Mouse (Mus musculus): ENCODE measurements around the gene Hist1h2bb. TPM values are rescaled to one million over a fixed set of nuclear protein-coding genes. Genes with fewer than 3 reads are reported as not detected.
A peak's percentile ranks its signal among the peaks of the same experiment; 100 is the strongest.

Gene Hist1h2bb
- total and polyA plus RNA-seq, 3 experiments, result 3.2 to 2,278 TPM; not detected in 1

DNA sequence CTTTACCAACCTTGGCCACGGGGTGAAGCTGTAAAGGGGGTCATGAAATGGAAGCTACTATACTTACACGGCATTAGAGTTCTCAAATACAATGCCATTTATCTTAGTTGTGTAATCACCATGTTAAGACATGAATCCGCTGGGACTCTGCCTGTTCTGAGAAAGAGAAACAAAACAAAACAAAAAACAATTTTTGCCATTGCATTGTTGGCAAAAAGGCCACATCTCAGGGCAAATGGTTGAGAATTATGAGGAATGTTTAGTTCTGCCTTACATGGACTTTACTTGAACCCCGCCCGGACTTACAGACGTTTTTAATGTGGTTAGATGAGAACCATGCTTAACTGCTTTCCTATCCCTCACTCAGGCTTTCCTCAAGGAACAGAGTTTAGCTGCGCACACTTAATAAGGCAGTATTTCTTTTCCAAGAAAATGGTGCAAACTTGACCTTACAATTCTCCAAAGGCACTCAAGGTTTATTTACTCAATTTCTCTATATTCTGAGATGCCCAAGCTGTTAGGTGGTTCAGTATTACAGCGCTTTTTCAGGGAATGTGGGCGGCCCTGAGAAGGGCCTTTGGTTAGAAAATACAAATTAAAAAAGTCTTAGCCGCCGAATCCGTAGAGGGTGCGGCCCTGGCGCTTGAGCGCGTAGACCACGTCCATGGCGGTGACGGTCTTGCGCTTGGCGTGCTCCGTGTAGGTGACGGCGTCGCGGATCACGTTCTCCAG, 13.9 kb downstream of the Hist1h2bb start:
- Histone ChIP-seq H3K27me3 (ENCODE audit: control insufficient read depth in 1 of 2, insufficient read depth in 2 of 2, low read length in 2 of 2) (no peaks in the 10 kb centered on the region), H3K36me3 (ENCODE audit: control insufficient read depth in 1 of 2, insufficient read depth in 2 of 2, low read length in 2 of 2) (peaks cover 0 to 42% of the 10 kb centered on the region in 2 experiments; a peak in 2 of 4 replicates), H3K4me1 (ENCODE audit: control insufficient read depth in 1 of 2, insufficient read depth in 2 of 2, low read length in 2 of 2) (peaks cover 0 to 16% of the 10 kb centered on the region in 2 experiments; a peak in 2 of 4 replicates), H3K4me3 (ENCODE audit: control insufficient read depth in 1 of 2, insufficient read depth in 1 of 2, low read depth in 2 of 2, low read length in 2 of 2) (peak overlapping the region; percentile 1 to 27; a peak in 3 of 4 replicates), H3K9ac (ENCODE audit: control insufficient read depth, low read depth, low read length, poor library complexity, severe bottlenecking) (peak overlapping the region; percentile 81), H3K27ac (ENCODE audit: control insufficient read depth, low read depth, low read length) (peak overlapping the region; percentile 97), H3K9me3 (replicated peaks; ENCODE audit: insufficient read depth, low read length) (no peaks in the 10 kb centered on the region), H3K79me2 (ENCODE audit: control insufficient read depth, insufficient read depth, low read length, poor library complexity) (no peaks in the 10 kb centered on the region; the same call in 1 of the 2 replicates)
- TF ChIP-seq POLR2A (IDR thresholded peaks at IDR 0.05; ENCODE audit: control insufficient read depth in 1 of 2, insufficient read depth in 1 of 2, low read depth in 1 of 2, low read length in 2 of 2, poor library complexity in 1 of 2) (peak; percentile 82 to 92; a peak in 3 of 4 replicates), CTCF (IDR thresholded peaks at IDR 0.05 in 2 of 3, conservative IDR thresholded peaks at IDR 0.05 in 1 of 3; ENCODE audit: control insufficient read depth in 1 of 3, insufficient read depth in 1 of 3, low read depth in 2 of 3, low read length in 3 of 3, poor library complexity in 1 of 3, severe bottlenecking in 1 of 3) (peak in 1 of 3 experiments; percentile 6; a peak in 1 of 6 replicates), KAT2A (conservative IDR thresholded peaks at IDR 0.05; ENCODE audit: low read depth, low read length) (no peak), JUND (IDR thresholded peaks at IDR 0.05; ENCODE audit: low read depth, low read length) (no peak), ZC3H11A (IDR thresholded peaks at IDR 0.05; ENCODE audit: low read depth, low read length) (no peak), MAZ (IDR thresholded peaks at IDR 0.05; ENCODE audit: low read depth, low read length) (no peak), CHD1 (IDR thresholded peaks at IDR 0.05; ENCODE audit: low read depth, low read length) (no peak), ETS1 (IDR thresholded peaks at IDR 0.05; ENCODE audit: low read depth, low read length) (no peak), MAX (IDR thresholded peaks at IDR 0.05; ENCODE audit: low read length) (no peak), MYC (IDR thresholded peaks at IDR 0.05; ENCODE audit: low read depth, low read length) (no peak), TBP (IDR thresholded peaks at IDR 0.05; ENCODE audit: low read depth, low read length) (0 out of 2 replicates have a peak, but pooled peaks have one; percentile 11), ZNF384 (IDR thresholded peaks at IDR 0.05; ENCODE audit: low read depth, low read length) (no peak), POLR2AphosphoS5 (IDR thresholded peaks at IDR 0.05; ENCODE audit: borderline replicate concordance, low read depth, low read length) (peak; percentile 94; the same call in 1 of the 2 replicates), MXI1 (IDR thresholded peaks at IDR 0.05; ENCODE audit: low read depth, low read length) (no peak)
- peak; percentile 90 for DNase-seq (ENCODE audit: low read depth, low spot score)

GRCm38 (mm10) chr13:23760972-23761864, 14.7 kb downstream of the Hist1h2bb start, which contains the start of gene Hist1h4a:
Hist1h4a (minus strand) TSS chr13:23761230.
- TF ChIP-seq MXI1 (IDR thresholded peaks at IDR 0.05; ENCODE audit: low read depth, low read length), result no peak
- peak; percentile 92; the same call in 1 of the 2 replicates for TF ChIP-seq UBTF (IDR thresholded peaks at IDR 0.05; ENCODE audit: borderline replicate concordance, insufficient read depth, low read depth, low read length)
- TF ChIP-seq MYB (IDR thresholded peaks at IDR 0.05; ENCODE audit: low read depth, low read length), result no peak
- TF ChIP-seq POLR2AphosphoS5 (IDR thresholded peaks at IDR 0.05; ENCODE audit: borderline replicate concordance, low read depth, low read length), result peak; percentile 98; the same call in 1 of the 2 replicates
- TF ChIP-seq TBP (IDR thresholded peaks at IDR 0.05; ENCODE audit: low read depth, low read length), result peak; percentile 99
- no peak for TF ChIP-seq RAD21 (IDR thresholded peaks at IDR 0.05; ENCODE audit: low read depth, low read length)
- peak; percentile 71 to 97; a peak in 3 of 4 replicates for TF ChIP-seq POLR2A (IDR thresholded peaks at IDR 0.05; ENCODE audit: control insufficient read depth in 1 of 2, insufficient read depth in 1 of 2, low read depth in 1 of 2, low read length in 2 of 2, poor library complexity in 1 of 2)
- Histone ChIP-seq H3K79me2 (ENCODE audit: control insufficient read depth, insufficient read depth, low read length, poor library complexity) (no peaks in the 10 kb centered on the region; the same call in 1 of the 2 replicates), H3K27ac (ENCODE audit: control insufficient read depth, low read depth, low read length) (peak within 1 kb of the TSS; percentile 97), H3K9ac (ENCODE audit: control insufficient read depth, low read depth, low read length, poor library complexity, severe bottlenecking) (peak within 1 kb of the TSS; percentile 81), H3K4me1 (ENCODE audit: control insufficient read depth in 1 of 2, insufficient read depth in 2 of 2, low read length in 2 of 2) (peaks cover 0 to 13% of the 10 kb centered on the region in 2 experiments; a peak in 1 of 4 replicates), H3K27me3 (ENCODE audit: control insufficient read depth in 1 of 2, insufficient read depth in 2 of 2, low read length in 2 of 2) (no peaks in the 10 kb centered on the region), H3K9me3 (replicated peaks; ENCODE audit: insufficient read depth, low read length) (no peaks in the 10 kb centered on the region), H3K36me3 (ENCODE audit: control insufficient read depth in 1 of 2, insufficient read depth in 2 of 2, low read length in 2 of 2) (peaks cover 0 to 37% of the 10 kb centered on the region in 2 experiments; a peak in 2 of 4 replicates), H3K4me3 (ENCODE audit: control insufficient read depth in 1 of 2, insufficient read depth in 1 of 2, low read depth in 2 of 2, low read length in 2 of 2) (peak within 1 kb of the TSS; percentile 1 to 27; a peak in 3 of 4 replicates)
- peak; percentile 98 for DNase-seq (ENCODE audit: low read depth, low spot score)

Measured in MEL (cell line).